Mouse (Mus musculus): ENCODE results near the gene Trcg1.

Gene Trcg1

DNA sequence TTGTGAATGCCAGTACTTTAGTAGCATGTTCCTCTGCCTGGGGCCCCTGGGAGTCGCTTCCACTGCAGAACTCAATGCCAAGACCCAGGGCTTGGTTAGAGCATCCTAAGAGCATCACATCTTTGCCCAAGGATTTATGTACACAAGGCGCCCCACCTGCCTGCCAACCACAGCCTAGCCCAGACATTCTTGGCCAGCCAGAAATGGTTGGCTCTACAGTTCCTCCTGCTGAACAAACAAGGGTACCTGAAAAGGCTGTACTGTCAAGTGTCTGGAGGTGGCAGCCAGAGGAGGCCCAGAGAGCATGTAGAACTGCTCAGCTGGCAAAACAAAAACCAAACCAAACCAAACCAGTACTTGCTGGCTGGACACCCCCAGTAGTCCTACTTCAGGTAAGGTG is 14.8 kb downstream of the Trcg1 start:
- no peak for TF ChIP-seq GATA4 (IDR thresholded peaks at IDR 0.05; ENCODE audit: insufficient replicate concordance, low read length)

DNA sequence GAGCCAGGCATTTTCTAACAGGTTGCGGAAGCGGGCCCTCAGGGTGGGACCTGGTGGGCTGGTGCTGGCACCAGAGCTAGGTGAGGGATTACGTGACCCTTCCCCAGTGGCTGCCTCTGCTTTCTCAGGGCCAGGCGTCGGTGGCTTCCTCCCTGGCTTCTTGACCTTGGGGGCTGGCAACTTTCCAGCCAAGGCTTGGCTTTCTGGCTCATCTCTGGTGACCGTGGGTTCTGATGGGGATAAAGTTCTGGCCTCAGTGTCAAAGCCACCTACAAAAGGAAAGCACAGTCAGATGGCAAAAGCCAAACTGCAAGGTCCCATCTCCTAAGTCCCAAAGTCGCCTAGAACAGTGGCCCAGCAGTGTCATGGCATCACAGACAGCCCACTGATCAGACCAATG is 17.7 kb downstream of the Trcg1 start:
- TF ChIP-seq GATA4 (IDR thresholded peaks at IDR 0.05; ENCODE audit: insufficient replicate concordance, low read length) = no peak

DNA sequence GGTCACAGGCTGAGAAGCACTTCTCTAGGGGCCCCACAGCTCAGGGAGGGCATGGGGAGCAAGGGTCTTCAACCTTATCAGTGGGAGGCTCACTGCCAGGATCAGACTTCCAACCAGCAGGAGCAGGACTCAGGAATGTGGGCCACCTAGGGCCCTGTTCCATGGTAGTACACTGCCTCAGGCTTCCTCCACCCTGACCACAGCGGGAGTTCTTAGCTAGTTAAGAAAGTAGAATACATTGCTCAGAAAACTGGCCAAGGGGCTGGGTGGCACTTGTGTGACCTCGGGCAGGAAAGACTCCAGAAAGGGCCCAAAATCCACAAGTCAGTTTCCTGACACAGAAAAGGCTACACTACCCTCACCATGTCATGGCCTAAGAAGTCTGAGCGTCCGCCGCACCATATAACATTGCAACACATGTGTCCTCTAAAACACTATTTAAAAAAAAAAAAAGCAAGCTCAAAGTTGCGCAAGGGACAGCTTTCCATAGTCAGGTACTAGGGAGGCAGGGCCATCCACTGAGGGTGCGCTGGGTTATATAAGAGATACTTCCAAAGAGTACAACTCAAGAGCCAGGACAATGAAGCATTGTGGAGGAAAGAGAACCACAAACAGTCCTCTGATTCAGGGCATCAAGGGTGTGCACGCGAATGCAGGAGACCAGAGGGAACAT is 18.6 kb downstream of the Trcg1 start:
- TF ChIP-seq GATA4 (IDR thresholded peaks at IDR 0.05; ENCODE audit: insufficient replicate concordance, low read length) = no peak

DNA sequence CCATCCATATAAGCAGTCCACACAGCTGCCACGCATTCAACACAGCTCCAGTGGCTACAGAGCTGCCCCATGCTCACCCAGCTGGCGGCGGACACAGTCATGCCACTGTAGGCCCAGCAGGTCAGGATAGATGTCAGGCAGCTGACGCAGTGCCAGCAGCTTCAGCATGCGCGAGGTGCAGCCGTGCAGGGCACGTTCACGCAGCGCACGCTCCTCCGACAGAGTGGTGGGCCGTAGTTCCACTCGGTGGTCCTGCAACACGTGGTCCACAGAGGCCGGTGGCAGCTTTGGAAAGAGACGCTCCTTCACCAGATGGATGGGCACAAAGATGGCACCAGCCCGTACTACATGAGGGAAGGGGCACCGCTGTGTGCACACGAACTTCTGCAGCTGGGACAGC is 20.0 kb downstream of the Trcg1 start:
- TF ChIP-seq GATA4 (IDR thresholded peaks at IDR 0.05; ENCODE audit: insufficient replicate concordance, low read length) = no peak

DNA sequence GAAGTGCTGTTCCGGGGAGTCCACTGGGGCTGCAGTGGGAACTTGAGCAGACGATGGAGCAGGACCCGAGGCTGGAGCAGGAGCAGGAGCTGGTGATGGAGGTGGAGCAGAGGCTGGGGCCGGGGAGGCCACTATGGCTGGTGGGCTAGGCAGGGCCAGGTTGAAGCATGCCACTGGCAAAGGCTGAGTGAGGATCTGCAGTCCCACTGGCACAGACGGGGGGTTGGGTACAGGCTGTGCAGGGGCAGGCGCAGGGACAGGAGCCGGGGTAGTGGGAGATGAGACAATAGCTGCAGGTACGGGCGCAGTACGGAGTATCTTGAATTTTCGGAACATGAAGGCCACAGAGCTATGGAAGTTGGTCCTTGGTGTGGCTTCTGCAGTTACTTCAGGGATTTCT is 20.5 kb downstream of the Trcg1 start:
- TF ChIP-seq GATA4 (IDR thresholded peaks at IDR 0.05; ENCODE audit: insufficient replicate concordance, low read length) = no peak

DNA sequence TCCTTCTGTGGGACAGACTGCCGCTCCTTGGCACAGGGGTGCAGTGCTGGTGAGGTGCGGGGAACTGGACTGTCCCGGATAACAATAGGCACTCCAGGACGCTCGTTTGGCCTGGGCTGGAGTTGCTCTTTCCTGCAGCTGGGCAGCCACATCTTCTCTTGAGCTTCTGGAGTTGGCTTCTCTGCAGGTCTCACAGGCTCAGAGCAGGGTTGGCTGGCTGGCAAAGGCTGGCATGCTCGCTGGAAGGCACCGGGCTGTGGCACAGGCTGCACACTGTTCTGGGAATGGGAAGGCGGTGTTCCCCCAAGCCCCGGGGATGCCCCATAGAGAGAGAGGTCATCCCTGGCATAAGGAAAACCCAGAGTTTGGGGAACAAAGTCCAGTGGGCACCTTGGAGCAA is 21.3 kb downstream of the Trcg1 start:
- TF ChIP-seq GATA4 (IDR thresholded peaks at IDR 0.05; ENCODE audit: insufficient replicate concordance, low read length) = no peak

DNA sequence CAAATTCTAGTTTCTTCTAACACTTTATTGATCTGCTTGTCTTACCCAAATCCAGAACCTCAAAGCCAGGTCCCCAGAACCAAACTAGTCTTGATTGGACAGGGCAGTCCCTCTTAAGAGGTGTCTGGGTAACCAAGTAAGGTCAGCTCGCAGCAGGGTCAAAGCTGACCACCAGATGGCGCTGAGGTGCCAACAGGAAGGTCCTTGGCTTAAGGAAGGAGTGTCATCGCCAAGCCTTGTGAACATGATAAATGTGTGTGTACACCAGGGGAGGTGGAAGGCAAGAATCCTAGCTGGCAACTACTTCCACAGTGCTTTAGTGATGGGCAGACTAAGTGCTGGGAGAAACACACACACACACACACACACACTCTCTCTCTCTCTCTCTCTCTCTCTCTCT is 23.4 kb downstream of the Trcg1 start:
- no peak for TF ChIP-seq GATA4 (IDR thresholded peaks at IDR 0.05; ENCODE audit: insufficient replicate concordance, low read length)

DNA sequence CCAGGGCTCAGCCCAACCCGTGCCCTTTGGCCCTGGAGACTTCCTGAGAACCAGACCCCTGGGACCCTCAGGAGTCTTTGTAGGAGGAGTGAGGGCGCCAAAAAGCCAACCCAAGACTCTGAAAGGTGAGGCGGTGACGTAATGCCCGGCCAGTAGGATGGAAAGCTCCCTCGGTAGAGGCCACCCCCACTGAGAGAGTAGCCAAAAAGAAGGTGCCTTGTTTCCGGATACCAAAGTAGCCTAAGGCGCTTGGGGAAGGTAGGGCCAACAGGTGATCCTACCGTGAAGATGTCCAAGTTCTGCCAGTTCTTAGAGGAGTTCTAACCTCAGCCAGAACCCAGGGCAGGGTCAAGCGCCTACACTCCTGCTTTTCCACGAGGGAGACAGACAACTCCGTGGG is 24.6 kb downstream of the Trcg1 start:
- TF ChIP-seq GATA4 (IDR thresholded peaks at IDR 0.05; ENCODE audit: insufficient replicate concordance, low read length) = no peak

DNA sequence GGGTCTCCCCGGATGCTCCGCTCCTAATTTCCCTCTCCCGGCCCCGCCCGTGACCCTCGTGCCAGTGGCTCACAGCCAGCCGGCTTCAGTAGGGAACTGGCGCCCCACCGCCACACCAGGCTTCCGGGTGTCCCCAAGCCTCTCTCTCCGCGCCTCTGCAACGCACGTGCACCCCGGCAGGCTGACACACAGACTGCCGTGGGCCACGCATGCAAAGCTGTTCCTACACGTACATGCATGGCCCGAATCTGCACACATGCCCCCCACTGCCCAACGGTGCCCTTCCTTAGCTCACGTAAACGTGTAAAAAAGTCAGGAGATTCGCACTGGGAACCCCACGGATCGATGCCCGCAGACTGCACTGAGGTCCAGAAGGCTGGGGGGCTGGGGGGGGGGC is 25.2 kb downstream of the Trcg1 start:
- TF ChIP-seq GATA4 (IDR thresholded peaks at IDR 0.05; ENCODE audit: insufficient replicate concordance, low read length) = no peak

DNA sequence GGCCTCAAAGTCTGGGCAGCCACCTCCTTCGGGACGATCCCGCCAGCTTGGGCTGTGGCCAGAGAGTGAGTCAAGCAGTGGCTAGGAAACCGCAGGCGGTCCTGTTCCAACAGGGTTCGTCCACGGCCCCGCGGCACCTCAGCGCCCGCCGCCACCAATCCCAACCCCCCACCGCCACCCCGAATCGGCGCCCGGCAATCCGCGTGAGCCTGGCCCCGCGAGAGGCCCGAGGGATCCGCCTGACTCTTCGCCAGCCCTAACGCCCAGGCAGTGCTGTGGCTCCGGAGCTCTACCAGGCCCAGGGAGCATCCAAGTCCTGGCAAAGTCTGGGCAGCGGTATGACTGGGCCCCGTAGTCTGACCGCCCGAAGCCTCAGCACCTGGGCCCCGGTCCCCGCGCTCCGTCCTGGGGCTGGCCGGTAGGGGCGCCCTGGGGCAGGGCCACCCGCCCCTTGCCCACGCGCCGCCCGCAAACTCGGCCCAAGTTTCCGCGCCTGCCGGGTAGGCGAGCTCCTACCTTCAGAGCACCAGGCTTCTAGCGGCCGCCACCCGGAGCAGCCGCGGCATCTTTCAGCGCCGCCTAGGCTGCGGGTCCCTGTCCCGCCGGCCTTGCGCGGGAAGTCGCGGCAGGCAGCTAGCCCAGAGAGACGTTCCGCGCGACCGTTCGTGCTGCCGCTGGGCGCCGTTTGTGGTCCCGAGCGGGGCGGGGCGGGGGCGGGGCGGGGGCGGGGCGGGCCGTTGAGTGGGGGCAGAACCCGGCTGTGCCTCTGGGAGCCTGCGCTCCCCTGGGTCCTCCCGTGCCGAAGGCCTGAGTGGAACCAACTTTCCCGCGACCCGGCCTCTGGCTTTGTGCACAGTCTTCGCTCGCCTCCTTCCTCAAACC is 25.8 kb downstream of the Trcg1 start, which contains the start of gene 1700017B05Rik:
TSS of gene 1700017B05Rik (minus strand) at position 700 of the 882 bp plus-strand sequence.
- no peak for TF ChIP-seq GATA4 (IDR thresholded peaks at IDR 0.05; ENCODE audit: insufficient replicate concordance, low read length)

DNA sequence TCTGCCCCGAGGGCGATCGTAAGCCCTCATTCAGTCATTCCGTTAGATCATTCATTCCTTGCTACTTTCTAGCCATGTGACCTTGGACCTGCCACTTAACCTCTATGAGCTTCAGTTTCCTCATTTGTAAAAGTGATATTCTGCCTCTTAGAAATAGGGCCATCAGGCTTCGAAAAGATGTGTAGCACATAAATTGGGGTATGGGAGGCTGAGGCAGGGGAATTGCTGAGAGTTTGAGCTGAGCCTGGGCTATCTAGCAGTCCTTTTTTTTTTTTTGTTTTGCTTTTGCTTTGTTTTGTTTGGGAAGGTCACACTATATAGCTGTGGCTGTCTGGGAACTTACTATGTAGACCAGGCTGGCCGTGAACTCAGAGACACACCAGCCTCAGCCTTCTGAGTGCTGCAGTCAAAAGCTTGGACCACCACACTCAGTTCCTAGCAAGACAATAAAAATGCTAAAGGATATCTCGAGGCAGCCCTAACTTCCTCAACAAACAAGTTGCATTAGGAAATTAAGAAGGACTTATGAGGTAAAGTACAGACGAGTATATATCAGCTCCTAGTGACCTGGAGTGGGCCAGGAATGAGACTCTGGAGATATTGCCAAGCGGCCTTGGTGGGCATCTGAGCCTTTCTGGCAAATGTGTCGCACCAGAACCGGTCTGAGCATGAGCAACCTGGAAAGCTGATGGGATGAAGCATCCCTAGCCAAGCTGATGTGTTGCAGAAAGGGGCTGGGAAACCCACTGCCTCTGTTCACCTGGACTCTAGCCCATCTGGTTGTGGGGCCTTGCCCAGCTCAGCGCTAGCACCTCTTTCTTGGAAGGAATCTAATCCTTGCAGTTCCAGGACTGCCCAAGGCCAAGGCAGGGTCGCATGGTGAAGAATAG is 26.7 kb downstream of the Trcg1 start:
- TF ChIP-seq GATA4 (IDR thresholded peaks at IDR 0.05; ENCODE audit: insufficient replicate concordance, low read length) = no peak

DNA sequence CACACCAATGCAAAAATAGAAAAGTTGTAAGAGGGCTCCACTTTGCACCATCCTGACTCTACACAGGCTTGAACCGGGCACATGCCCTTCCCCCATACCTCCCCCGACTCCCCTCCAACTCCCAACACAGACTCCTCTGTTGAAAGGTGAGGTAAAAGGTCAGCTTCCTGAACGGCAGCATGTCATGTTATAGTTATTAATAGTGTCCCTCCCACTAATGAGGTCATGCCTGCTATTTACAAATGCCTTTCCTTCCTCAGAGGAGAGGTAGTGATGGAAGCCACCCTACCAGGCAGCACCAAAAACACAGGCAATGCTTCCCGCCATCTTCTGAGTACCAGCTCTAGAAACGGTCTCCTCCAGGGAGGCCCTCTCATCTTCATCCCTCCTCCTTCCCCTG is 28.8 kb downstream of the Trcg1 start:
- TF ChIP-seq GATA4 (IDR thresholded peaks at IDR 0.05; ENCODE audit: insufficient replicate concordance, low read length) = no peak

DNA sequence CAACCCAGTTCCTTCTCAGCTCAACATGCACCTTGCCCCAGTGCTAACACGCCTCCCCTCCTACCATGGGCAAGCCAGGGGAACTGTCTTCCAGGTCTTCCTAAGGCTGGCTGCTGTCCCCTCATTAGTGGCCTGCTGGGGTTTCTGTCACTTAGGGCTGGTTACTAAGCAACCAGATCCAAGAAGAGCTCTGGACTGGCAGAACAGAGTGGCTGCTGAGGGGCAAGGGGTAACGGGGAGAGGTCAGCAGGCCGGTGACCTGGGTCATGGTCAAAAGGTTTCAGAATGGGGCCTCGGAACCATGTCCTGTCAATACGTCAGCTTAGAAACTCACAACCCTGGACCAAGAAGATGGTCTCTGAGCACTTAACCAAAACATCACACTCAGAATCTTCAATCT is 31.1 kb downstream of the Trcg1 start:
- no peak for TF ChIP-seq GATA4 (IDR thresholded peaks at IDR 0.05; ENCODE audit: insufficient replicate concordance, low read length)

DNA sequence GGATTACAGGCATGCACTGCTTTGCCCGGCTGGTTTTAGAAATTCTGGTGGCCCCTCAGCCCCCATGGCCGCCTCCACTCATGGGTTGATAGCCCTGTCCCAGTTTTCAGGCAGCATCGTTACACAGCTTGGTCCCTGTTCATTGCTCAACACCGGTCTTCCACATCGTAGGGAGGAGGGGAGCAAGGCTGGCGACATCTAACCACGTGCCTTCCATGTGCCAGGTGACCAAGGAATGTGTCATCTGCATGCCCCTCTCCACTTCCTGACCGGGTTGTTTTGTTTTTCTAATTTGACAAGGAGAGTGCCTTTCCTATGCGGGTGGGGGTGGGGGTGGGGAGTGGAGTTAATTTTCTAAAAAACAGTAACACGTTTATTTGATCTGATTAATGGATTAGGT is 31.7 kb downstream of the Trcg1 start:
- no peak for TF ChIP-seq GATA4 (IDR thresholded peaks at IDR 0.05; ENCODE audit: insufficient replicate concordance, low read length)

DNA sequence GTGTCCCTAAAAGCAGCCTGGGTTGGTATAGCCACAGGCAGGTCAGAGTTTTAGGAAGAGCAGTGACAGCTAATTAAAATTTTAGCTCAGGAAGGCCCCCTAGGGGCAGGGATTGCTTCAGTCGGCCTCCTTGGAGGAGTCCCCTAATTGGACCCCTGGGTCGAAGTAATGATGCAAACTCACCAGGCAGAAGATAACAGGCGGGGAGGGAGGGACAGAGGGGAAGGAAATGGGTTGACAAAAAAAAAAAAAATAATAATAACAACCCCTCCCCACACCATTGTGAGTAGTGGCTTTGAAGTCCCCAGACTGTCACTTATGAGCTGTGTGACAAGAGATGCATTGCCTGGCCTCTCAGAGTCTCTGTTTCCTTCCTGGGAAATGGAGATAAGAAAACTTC is 32.2 kb downstream of the Trcg1 start:
- TF ChIP-seq GATA4 (IDR thresholded peaks at IDR 0.05; ENCODE audit: insufficient replicate concordance, low read length) = no peak

Measured in liver, adult (tissue).